Mouse (Mus musculus) liver, embryonic 18 days (tissue): ENCODE data around the gene Gm10334. TPM values are rescaled to one million over a fixed set of nuclear protein-coding genes. Genes with fewer than 3 reads are reported as not detected.

ENCODE experiments used
- polyA plus RNA-seq: library from polyadenylated mRNA; depleted of rRNA; stranded (reverse); fragments of >200 nt; gene quantifications from 2 replicates; pipeline ENCODE4 v1.2.3, GENCODE M21; 2012; rRNA removed

Gm10334 gene
- 1.1 TPM in 1 of 2 replicates, not detected in the other for polyA plus RNA-seq

GRCm38 (mm10) chr6:41446045-41446444 is at the start of gene Gm10334:
Gm10334 (minus strand) TSS chr6:41446145.

GRCm38 (mm10) chr6:41458632-41459031 is 12.7 kb upstream of the Gm10334 start, which contains the start of gene Prss1:
Prss1 (plus strand) TSS chr6:41458932.

Other genes with a start within 250 kb of the Gm10334 start
- 0.19 TPM in 1 of 2 replicates, not detected in the other for gene Try4, start 143.9 kb downstream of the Gm10334 start, polyA plus RNA-seq
- gene Try5, start 129.3 kb downstream of the Gm10334 start, polyA plus RNA-seq, result 2.8 TPM in 1 of 2 replicates, not detected in the other
- gene Try10, start 92.0 kb downstream of the Gm10334 start, polyA plus RNA-seq, result 0.55 TPM in 1 of 2 replicates, not detected in the other
- 1.9 TPM in 1 of 2 replicates, not detected in the other for gene Prss3, start 68.5 kb downstream of the Gm10334 start, polyA plus RNA-seq
- 0.60 TPM in 1 of 2 replicates, not detected in the other for gene Gm5771, start 53.8 kb downstream of the Gm10334 start, polyA plus RNA-seq
- gene Prss1, start 12.8 kb upstream of the Gm10334 start, polyA plus RNA-seq, result 1.00 TPM in 1 of 2 replicates, not detected in the other
- 4.5 TPM in 1 of 2 replicates, not detected in the other for gene Prss2, start 75.6 kb upstream of the Gm10334 start, polyA plus RNA-seq
- gene Ephb6, start 159.3 kb upstream of the Gm10334 start, polyA plus RNA-seq, result 0.35 and 0.61 TPM in 2 replicates
- 0.06 and 0.07 TPM in 2 replicates for gene Trpv6, start 190.3 kb upstream of the Gm10334 start, polyA plus RNA-seq
- gene Trpv5, start 234.6 kb upstream of the Gm10334 start, polyA plus RNA-seq, result 0.11 and 0.14 TPM in 2 replicates
- gene Llcfc1, start 238.3 kb upstream of the Gm10334 start, polyA plus RNA-seq, result 0.05 TPM in 1 of 2 replicates, not detected in the other